Mouse (Mus musculus): ENCODE data around the gene Fbxw7.

DNA sequence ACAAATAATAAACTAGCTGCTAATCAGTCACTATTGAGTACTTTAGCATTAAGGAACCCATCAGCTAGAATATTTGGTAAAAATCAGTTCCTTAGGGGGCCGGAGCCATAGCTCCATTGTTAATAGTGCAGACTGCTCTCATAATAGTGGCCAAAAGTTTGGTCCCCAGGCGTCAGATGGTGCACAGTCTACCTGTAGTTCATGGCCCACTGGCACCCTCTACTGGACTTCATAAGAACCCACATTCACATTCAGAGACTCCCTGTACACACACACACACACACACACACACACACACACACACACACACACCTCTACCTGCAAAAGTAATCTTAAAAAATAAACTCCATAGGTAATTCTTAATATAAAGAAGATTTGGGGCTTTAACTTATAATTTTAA is 112.8 kb downstream of the Fbxw7 start:
- TF ChIP-seq MAX (IDR thresholded peaks at IDR 0.05; ENCODE audit: low read depth) (no peak), E2F4 (IDR thresholded peaks at IDR 0.05; ENCODE audit: insufficient read depth) (no peak), POLR2A (IDR thresholded peaks at IDR 0.05; ENCODE audit: insufficient read length, low read depth) (no peak), POLR2AphosphoS2 (IDR thresholded peaks at IDR 0.05; ENCODE audit: insufficient read length, low read depth) (no peak), USF1 (IDR thresholded peaks at IDR 0.05; ENCODE audit: low read depth) (no peak)
